Mouse (Mus musculus) myocyte (in vitro differentiated cells): ENCODE data around the gene Atf7. TPM values are rescaled to one million over a fixed set of nuclear protein-coding genes. Genes with fewer than 3 reads are reported as not detected.
A peak's percentile ranks its signal among the peaks of the same experiment; 100 is the strongest.
"Not testable (repeated sequence)": the region's sequence is repeated elsewhere in the genome, so short reads cannot be mapped to it uniquely, and the experiment has no call there.

Experiments
- H3K27me3 ChIP-seq: one replicate; pipeline ENCODE4 v1.6.1; 2011; ENCODE audit not compliant: control insufficient read depth, insufficient read depth, insufficient read length
- H3K36me3 ChIP-seq: one replicate; pipeline ENCODE4 v1.6.1; 2011; ENCODE audit not compliant: control insufficient read depth, insufficient read depth
- H3K4me2 ChIP-seq: one replicate; pipeline ENCODE4 v1.6.1; 2011; ENCODE audit warnings: low read depth, control low read depth
- H3K4me3 ChIP-seq: one replicate; pipeline ENCODE4 v1.5.1; 2011; ENCODE audit warnings: mild to moderate bottlenecking, control low read depth, moderate library complexity
- H3K79me2 ChIP-seq: one replicate; pipeline ENCODE4 v1.6.1; 2011; ENCODE audit not compliant: control insufficient read depth, insufficient read depth
- H3ac ChIP-seq: one replicate; pipeline ENCODE4 v1.6.1; 2011; ENCODE audit not compliant: control insufficient read depth, insufficient read length
- CEBPB ChIP-seq: IDR thresholded peaks from 2 replicates; pipeline ENCODE4 v1.6.1; 2011; ENCODE audit warnings: mild to moderate bottlenecking, moderate library complexity; ENCODE audit not compliant: poor library complexity, insufficient read depth, severe bottlenecking
- E2F4 ChIP-seq: IDR thresholded peaks from one replicate; pipeline ENCODE4 v1.6.1; 2011; ENCODE audit warnings: mild to moderate bottlenecking, control low read depth, moderate library complexity; ENCODE audit not compliant: insufficient read depth
- MAX ChIP-seq: IDR thresholded peaks from one replicate; pipeline ENCODE4 v1.6.1; 2011; ENCODE audit warnings: low read depth, mild to moderate bottlenecking, control low read depth
- MYOD1 ChIP-seq, 3 experiments: IDR thresholded peaks; one replicate each; pipeline ENCODE4 v1.6.1; 2011; ENCODE audit warnings: control low read depth in 2 of 3, low read depth in 2 of 3, mild to moderate bottlenecking in 2 of 3, moderate library complexity in 1 of 3; ENCODE audit not compliant: insufficient read length in 2 of 3, control insufficient read depth in 1 of 3
- MYOG ChIP-seq, 3 experiments: IDR thresholded peaks; one replicate each; pipeline ENCODE4 v1.6.1; 2011; ENCODE audit warnings: control low read depth in 2 of 3, low read depth in 2 of 3, mild to moderate bottlenecking in 2 of 3; ENCODE audit not compliant: insufficient read length in 2 of 3, control insufficient read depth in 1 of 3, insufficient read depth in 1 of 3
- POLR2A ChIP-seq: IDR thresholded peaks from one replicate; pipeline ENCODE4 v1.6.1; 2011; ENCODE audit warnings: low read depth, mild to moderate bottlenecking, control low read depth, moderate library complexity; ENCODE audit not compliant: insufficient read length
- POLR2AphosphoS2 ChIP-seq: IDR thresholded peaks from one replicate; pipeline ENCODE4 v1.6.1; 2011; ENCODE audit warnings: low read depth, control low read depth; ENCODE audit not compliant: insufficient read length
- REST ChIP-seq: IDR thresholded peaks from one replicate; pipeline ENCODE4 v1.6.1; 2011; ENCODE audit warnings: mild to moderate bottlenecking, control low read depth, moderate library complexity; ENCODE audit not compliant: insufficient read depth, insufficient read length
- SRF ChIP-seq: IDR thresholded peaks from one replicate; pipeline ENCODE4 v1.6.1; 2011; ENCODE audit warnings: low read depth; ENCODE audit not compliant: control insufficient read depth, insufficient read length
- TCF12 ChIP-seq: IDR thresholded peaks from one replicate; pipeline ENCODE4 v1.6.1; 2011; ENCODE audit warnings: mild to moderate bottlenecking, control low read depth; ENCODE audit not compliant: poor library complexity, insufficient read depth, severe bottlenecking
- TCF3 ChIP-seq: IDR thresholded peaks from one replicate; pipeline ENCODE4 v1.6.1; 2011; ENCODE audit warnings: low read depth, control low read depth; ENCODE audit not compliant: insufficient read length
- USF1 ChIP-seq: IDR thresholded peaks from one replicate; pipeline ENCODE4 v1.6.1; 2011; ENCODE audit warnings: low read depth, mild to moderate bottlenecking, control low read depth, moderate library complexity
- polyA plus RNA-seq: library from polyadenylated mRNA; unstranded; fragments of >200 nt; fragmentation: generic; extraction: Trizol; gene quantifications from one replicate; pipeline ENCODE4 v1.2.1, GENCODE M21; 2012; ENCODE audit warnings: missing spikeins

Atf7 gene
- polyA plus RNA-seq, 1 experiment = 33.7 TPM

DNA sequence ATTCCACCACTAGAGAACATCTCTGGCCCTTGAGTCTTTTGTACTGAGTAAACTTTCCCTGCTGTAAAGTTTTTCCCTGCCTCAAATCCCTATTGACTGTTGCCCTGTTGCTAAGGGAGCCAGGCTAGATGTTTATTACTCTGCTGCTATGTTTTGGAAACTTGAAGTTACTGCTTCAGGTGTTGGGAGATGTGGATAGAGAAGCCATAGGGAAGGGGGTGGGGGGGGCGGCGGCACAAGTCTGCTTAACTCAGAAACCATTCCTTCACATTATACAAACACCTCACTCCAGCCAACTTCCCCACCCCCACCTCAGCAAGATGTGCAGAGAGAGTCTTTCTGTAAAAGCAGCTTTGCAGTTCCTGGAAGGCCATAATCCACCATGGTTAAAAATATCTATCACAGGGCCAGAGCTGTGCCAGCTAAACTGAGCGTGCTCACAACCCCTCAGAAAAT is 32.7 kb upstream of the Atf7 start:
- Histone ChIP-seq H3K79me2 (no peaks in the 10 kb centered on the region), H3ac (no peak overlapping the region), H3K36me3 (peaks cover 14% of the 10 kb centered on the region), H3K4me2 (peak overlapping the region; percentile 26), H3K27me3 (no peaks in the 10 kb centered on the region), H3K4me3 (no peak overlapping the region)
- TF ChIP-seq SRF (no peak), MYOG (IDR thresholded peaks at IDR 0.05; ENCODE audit: control insufficient read depth in 1 of 3, insufficient read depth in 1 of 3, insufficient read length in 2 of 3, low read depth in 2 of 3) (no peak), USF1 (no peak), POLR2A (no peak), MAX (no peak), POLR2AphosphoS2 (no peak)

DNA sequence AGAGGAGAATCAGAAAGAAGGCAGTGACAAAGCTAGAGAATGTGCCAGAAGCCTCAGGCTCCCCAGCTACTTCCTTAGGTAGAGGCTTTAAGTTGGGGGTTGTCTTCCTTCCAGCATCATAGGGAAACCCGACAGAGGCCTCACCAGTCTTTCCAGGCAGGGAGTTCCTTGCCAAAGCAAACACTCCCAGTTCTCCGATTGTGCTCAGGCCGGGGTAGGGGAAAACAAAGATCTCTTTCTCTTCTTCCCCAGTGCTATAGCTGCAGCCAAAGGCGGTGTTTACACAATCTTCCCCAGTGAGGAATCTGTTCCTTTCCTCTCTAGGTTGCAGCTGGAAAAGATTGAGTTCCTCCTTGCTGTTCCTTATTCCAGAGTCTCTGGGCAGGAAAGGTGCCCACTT is 31.4 kb upstream of the Atf7 start:
- H3K4me3 ChIP-seq = no peak overlapping the region
- H3K36me3 ChIP-seq = peaks cover 5% of the 10 kb centered on the region
- H3K79me2 ChIP-seq = no peaks in the 10 kb centered on the region
- no peak for TF ChIP-seq POLR2A
- no peak for TF ChIP-seq MAX
- no peak for TF ChIP-seq E2F4
- no peak for TF ChIP-seq POLR2AphosphoS2
- no peak for TF ChIP-seq SRF
- no peak for TF ChIP-seq MYOD1 (IDR thresholded peaks at IDR 0.05; ENCODE audit: control insufficient read depth in 1 of 3, insufficient read length in 2 of 3, low read depth in 2 of 3)
- TF ChIP-seq TCF12 = no peak
- TF ChIP-seq REST = no peak
- TF ChIP-seq TCF3 = no peak
- TF ChIP-seq MYOG (IDR thresholded peaks at IDR 0.05; ENCODE audit: control insufficient read depth in 1 of 3, insufficient read depth in 1 of 3, insufficient read length in 2 of 3, low read depth in 2 of 3) = no peak
- no peak for TF ChIP-seq USF1
- no peak for TF ChIP-seq CEBPB
- no peak overlapping the region for H3ac ChIP-seq
- H3K27me3 ChIP-seq = no peaks in the 10 kb centered on the region
- H3K4me2 ChIP-seq = peak overlapping the region; percentile 26

DNA sequence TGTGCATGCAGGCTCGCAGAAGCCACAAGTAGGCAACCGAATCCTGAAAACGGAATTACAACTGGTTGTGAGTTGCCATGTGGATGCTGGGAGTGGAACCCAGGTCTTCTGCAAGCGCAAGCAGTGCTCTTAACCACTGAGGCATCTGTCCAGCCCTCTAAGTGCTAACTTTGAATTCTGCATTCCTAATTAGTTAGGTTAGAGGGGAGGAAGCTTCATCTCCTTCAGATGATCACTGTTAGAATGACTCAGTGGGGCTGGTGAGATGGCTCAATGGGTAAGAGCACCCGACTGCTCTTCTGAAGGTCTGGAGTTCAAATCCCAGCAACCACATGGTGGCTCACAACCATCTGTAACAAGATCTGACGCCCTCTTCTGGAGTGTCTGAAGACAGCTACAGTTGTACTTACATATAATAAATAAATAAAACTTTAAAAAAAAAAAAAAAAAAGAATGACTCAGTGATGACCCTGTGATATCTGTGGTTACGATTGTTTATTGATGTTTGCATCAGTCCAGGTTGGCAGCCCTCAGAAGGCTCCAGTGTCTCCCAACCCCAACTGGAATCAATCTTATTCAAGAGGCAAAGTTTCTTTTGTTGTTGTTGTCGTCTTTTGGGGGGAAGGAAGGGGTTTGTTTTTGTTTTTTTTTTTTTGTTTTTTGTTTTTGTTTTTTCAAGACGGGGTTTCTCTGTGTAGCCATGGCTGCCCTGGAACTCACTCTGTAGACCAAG is 26.8 kb upstream of the Atf7 start:
- H3K79me2 ChIP-seq, H3K4me2 ChIP-seq, H3K36me3 ChIP-seq, H3K4me3 ChIP-seq, H3K27me3 ChIP-seq, H3ac ChIP-seq: not testable (repeated sequence)
- 0 out of 2 replicates have a peak, but pooled peaks have one; percentile 8 for TF ChIP-seq CEBPB

- no peak overlapping the region for H3K4me3 ChIP-seq
- H3K36me3 ChIP-seq = no peaks in the 10 kb centered on the region
- no peak for TF ChIP-seq POLR2AphosphoS2
- TF ChIP-seq TCF12 = no peak
- TF ChIP-seq MYOG (IDR thresholded peaks at IDR 0.05; ENCODE audit: control insufficient read depth in 1 of 3, insufficient read depth in 1 of 3, insufficient read length in 2 of 3, low read depth in 2 of 3) = no peak
- TF ChIP-seq TCF3 = no peak
- TF ChIP-seq USF1 = no peak
- no peak for TF ChIP-seq REST
- TF ChIP-seq CEBPB = no peak
- no peak for TF ChIP-seq POLR2A
- no peak for TF ChIP-seq MAX
- TF ChIP-seq MYOD1 (IDR thresholded peaks at IDR 0.05; ENCODE audit: control insufficient read depth in 1 of 3, insufficient read length in 2 of 3, low read depth in 2 of 3) = no peak
- TF ChIP-seq E2F4 = no peak
- no peak for TF ChIP-seq SRF
- no peak overlapping the region for H3K4me2 ChIP-seq
- no peaks in the 10 kb centered on the region for H3K27me3 ChIP-seq
- no peak overlapping the region for H3ac ChIP-seq
- H3K79me2 ChIP-seq = no peaks in the 10 kb centered on the region
These were observed 25.8 kb upstream of the Atf7 start for GRCm38 (mm10) chr15:102651107-102651506.

DNA sequence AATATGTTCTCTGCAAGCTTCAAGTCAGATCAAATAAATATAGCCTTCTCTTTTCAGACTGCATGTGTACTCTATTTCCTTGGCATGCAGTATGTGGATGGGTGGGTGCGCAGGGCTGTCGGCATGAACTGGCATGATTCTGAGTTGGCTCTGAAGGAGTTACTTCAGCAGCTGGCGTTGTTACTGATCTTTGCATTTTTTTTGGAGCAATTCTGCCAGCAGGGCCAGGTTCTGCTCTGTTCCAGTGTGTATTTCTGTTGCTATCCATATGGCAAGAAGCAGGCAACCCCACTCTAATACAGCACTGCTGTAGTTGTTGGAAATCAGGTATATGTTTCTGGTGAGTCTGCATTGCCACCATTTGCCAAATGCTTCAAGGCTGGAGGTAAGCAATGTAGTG is 10.6 kb upstream of the Atf7 start:
- TF ChIP-seq SRF (no peak), MYOG (IDR thresholded peaks at IDR 0.05; ENCODE audit: control insufficient read depth in 1 of 3, insufficient read depth in 1 of 3, insufficient read length in 2 of 3, low read depth in 2 of 3) (no peak), E2F4 (no peak), USF1 (no peak), POLR2AphosphoS2 (no peak), MAX (no peak), CEBPB (no peak), POLR2A (no peak), TCF12 (no peak), MYOD1 (IDR thresholded peaks at IDR 0.05; ENCODE audit: control insufficient read depth in 1 of 3, insufficient read length in 2 of 3, low read depth in 2 of 3) (no peak), REST (no peak), TCF3 (no peak)
- H3K4me2 ChIP-seq = no peak overlapping the region
- H3ac ChIP-seq = no peak overlapping the region
- H3K4me3 ChIP-seq = no peak overlapping the region
- H3K27me3 ChIP-seq = no peaks in the 10 kb centered on the region
- no peaks in the 10 kb centered on the region for H3K79me2 ChIP-seq
- H3K36me3 ChIP-seq = no peaks in the 10 kb centered on the region
